Mouse (Mus musculus): ENCODE results near the gene Rapgef2. TPM values are rescaled to one million over a fixed set of nuclear protein-coding genes. Genes with fewer than 3 reads are reported as not detected.

The Rapgef2 gene
- polyA plus RNA-seq, 1 experiment from 2014 or later: 7.3 TPM

- no peak overlapping the region for H3K27ac ChIP-seq (replicated peaks)
- H3K9ac ChIP-seq: no peak overlapping the region
- no peaks in the 10 kb centered on the region for H3K36me3 ChIP-seq
- no peak overlapping the region for H3K4me3 ChIP-seq (replicated peaks)
- no peak for ATAC-seq (ENCODE audit: insufficient number of reproducible peaks, low FRiP score, low TSS enrichment, low read depth)
- H3K4me2 ChIP-seq (replicated peaks): no peak overlapping the region
- peaks cover 38% of the 10 kb centered on the region for H3K4me1 ChIP-seq
- 41% methylated on average over 9 of the region's 9 CpGs for WGBS
- H3K27me3 ChIP-seq: no peaks in the 10 kb centered on the region
- H3K9me3 ChIP-seq (replicated peaks): no peaks in the 10 kb centered on the region
Observed at GRCm38 (mm10) chr3:79221296-79222191, 64.8 kb downstream of the Rapgef2 start.

DNA sequence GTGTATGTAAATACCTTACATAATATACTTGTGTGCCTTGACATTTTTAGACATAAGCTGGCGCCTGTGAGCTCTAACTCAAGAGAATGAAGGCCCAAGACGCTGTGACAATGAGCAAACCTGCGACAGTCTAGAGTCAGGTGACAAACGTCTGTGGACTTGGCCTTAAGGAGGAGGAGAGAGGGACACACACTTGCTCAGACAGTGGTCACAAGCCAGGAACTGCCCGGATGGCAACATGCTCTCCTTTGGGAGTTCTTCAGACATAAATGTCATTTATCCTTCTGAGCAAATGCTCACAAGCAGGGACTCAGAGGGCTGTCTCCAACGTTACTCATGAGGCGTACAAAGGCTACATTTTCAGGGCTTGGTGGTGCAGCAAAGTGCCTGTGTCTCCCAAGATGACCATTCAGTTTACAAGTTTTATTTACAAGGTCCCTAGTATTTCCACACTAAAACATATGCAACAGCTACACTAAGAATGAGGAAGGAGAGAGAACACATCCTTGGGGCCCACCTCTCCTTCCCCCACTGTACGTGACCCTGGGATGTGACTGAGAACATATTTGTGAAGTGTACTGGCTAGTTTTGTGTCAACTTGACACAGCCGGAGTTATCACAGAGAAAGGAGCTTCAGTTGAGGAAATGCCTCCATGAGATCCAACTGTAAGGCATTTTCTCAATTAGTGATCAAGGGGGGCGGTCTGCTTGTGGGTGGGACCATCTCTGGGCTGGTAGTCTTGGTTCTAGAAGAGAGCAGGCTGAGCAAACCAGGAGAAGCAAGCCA is 67.0 kb downstream of the Rapgef2 start:
- no peaks in the 10 kb centered on the region for H3K27me3 ChIP-seq
- no peaks in the 10 kb centered on the region for H3K36me3 ChIP-seq
- H3K9ac ChIP-seq: no peak overlapping the region
- H3K4me2 ChIP-seq (replicated peaks): no peak overlapping the region
- peaks cover 35% of the 10 kb centered on the region for H3K4me1 ChIP-seq
- H3K4me3 ChIP-seq (replicated peaks): no peak overlapping the region
- 53% methylated on average over 10 of the region's 10 CpGs for WGBS
- no peaks in the 10 kb centered on the region for H3K9me3 ChIP-seq (replicated peaks)
- no peak for ATAC-seq (ENCODE audit: insufficient number of reproducible peaks, low FRiP score, low TSS enrichment, low read depth)
- 0 out of 2 replicates have a peak overlapping the region, but pooled peaks have one; percentile 5 for H3K27ac ChIP-seq (replicated peaks)

- Histone ChIP-seq H3K4me2 (replicated peaks) (no peak overlapping the region), H3K27me3 (no peaks in the 10 kb centered on the region), H3K9me3 (replicated peaks) (no peaks in the 10 kb centered on the region), H3K36me3 (no peaks in the 10 kb centered on the region), H3K4me3 (replicated peaks) (no peak overlapping the region), H3K27ac (replicated peaks) (peak overlapping the region; percentile 39; the same call in 1 of the 2 replicates), H3K9ac (no peak overlapping the region), H3K4me1 (peaks cover 35% of the 10 kb centered on the region)
- WGBS: 33% methylated on average over 4 of the region's 4 CpGs
- no peak for ATAC-seq (ENCODE audit: insufficient number of reproducible peaks, low FRiP score, low TSS enrichment, low read depth)
Observed at GRCm38 (mm10) chr3:79218566-79219051, 67.7 kb downstream of the Rapgef2 start.

DNA sequence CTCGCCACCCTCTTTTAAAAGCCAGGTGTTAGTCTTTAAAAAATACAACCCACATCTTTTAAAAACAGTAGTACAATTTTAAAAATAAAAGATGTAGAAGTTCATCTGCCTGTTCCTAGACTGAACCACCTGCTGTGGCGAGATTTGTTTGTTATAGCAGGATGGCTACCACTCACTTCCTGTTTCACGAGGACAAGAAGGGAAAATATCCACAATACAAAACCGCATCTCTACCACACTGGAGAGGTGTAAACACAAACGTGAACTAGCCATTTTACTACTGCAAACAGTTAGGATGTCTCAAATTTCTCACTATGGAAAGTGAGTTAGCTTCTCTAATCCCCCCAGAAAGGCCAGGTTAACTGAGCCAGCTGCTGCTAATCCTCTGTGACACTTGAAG is 76.1 kb downstream of the Rapgef2 start:
- Histone ChIP-seq H3K27me3 (no peaks in the 10 kb centered on the region), H3K9me3 (replicated peaks) (no peaks in the 10 kb centered on the region), H3K36me3 (no peaks in the 10 kb centered on the region), H3K9ac (no peak overlapping the region), H3K4me1 (no peaks in the 10 kb centered on the region), H3K4me3 (replicated peaks) (no peak overlapping the region), H3K4me2 (replicated peaks) (no peak overlapping the region), H3K27ac (replicated peaks) (no peak overlapping the region)
- WGBS: 59% methylated on average over 5 of the region's 5 CpGs
- no peak for ATAC-seq (ENCODE audit: insufficient number of reproducible peaks, low FRiP score, low TSS enrichment, low read depth)

DNA sequence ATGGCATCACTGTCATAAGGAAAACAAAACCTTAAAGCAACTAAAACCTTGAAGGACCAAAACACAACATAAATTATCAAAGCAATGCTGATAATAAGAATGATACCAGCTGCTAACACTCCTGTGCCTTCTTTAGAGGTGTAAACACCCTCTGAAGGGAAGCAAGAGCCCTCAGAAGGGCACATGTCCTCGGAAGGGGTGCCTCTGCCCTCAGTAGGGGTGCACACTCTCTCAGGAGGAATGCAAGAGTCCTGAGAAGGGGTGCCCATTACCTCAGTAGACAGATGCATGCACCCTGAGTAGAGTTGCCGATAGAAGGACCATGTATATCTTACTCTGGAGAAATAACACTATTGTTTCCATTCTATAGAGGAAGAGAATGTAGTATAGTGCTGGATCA is 79.1 kb downstream of the Rapgef2 start:
- H3K4me3 ChIP-seq (replicated peaks): no peak overlapping the region

GRCm38 (mm10) chr3:79206524-79206923 is 79.8 kb downstream of the Rapgef2 start:
- Histone ChIP-seq H3K4me1 (peaks cover 11% of the 10 kb centered on the region), H3K9ac (no peak overlapping the region), H3K4me3 (replicated peaks) (no peak overlapping the region), H3K27ac (replicated peaks) (no peak overlapping the region), H3K36me3 (no peaks in the 10 kb centered on the region), H3K27me3 (no peaks in the 10 kb centered on the region), H3K4me2 (replicated peaks) (no peak overlapping the region), H3K9me3 (replicated peaks) (no peaks in the 10 kb centered on the region)
- 97% methylated on average over 7 of the region's 7 CpGs for WGBS
- ATAC-seq (ENCODE audit: insufficient number of reproducible peaks, low FRiP score, low TSS enrichment, low read depth): no peak

More for the DNA sequence above, 79.1 kb downstream of the Rapgef2 start:
- Histone ChIP-seq H3K4me1 (peaks cover 10% of the 10 kb centered on the region), H3K36me3 (no peaks in the 10 kb centered on the region), H3K27me3 (no peaks in the 10 kb centered on the region), H3K27ac (replicated peaks) (no peak overlapping the region), H3K4me2 (replicated peaks) (no peak overlapping the region), H3K9me3 (replicated peaks) (no peaks in the 10 kb centered on the region), H3K9ac (no peak overlapping the region)
- ATAC-seq (ENCODE audit: insufficient number of reproducible peaks, low FRiP score, low TSS enrichment, low read depth): no peak
- 94% methylated on average over 2 of the region's 2 CpGs for WGBS

- H3K4me2 ChIP-seq (replicated peaks): no peak overlapping the region
- H3K4me3 ChIP-seq (replicated peaks): no peak overlapping the region
- 66% methylated on average over 4 of the region's 4 CpGs for WGBS
- no peak overlapping the region for H3K9ac ChIP-seq
- no peaks in the 10 kb centered on the region for H3K27me3 ChIP-seq
- H3K9me3 ChIP-seq (replicated peaks): no peaks in the 10 kb centered on the region
- peaks cover 11% of the 10 kb centered on the region for H3K4me1 ChIP-seq
- no peaks in the 10 kb centered on the region for H3K36me3 ChIP-seq
- no peak overlapping the region for H3K27ac ChIP-seq (replicated peaks)
- no peak for ATAC-seq (ENCODE audit: insufficient number of reproducible peaks, low FRiP score, low TSS enrichment, low read depth)
Observed at GRCm38 (mm10) chr3:79205981-79206380, 80.3 kb downstream of the Rapgef2 start.

- H3K36me3 ChIP-seq: no peaks in the 10 kb centered on the region
- peak overlapping the region; percentile 28; the same call in 1 of the 2 replicates for H3K27ac ChIP-seq (replicated peaks)
- no peak overlapping the region for H3K9ac ChIP-seq
- ATAC-seq (ENCODE audit: insufficient number of reproducible peaks, low FRiP score, low TSS enrichment, low read depth): no peak
- peaks cover 11% of the 10 kb centered on the region for H3K4me1 ChIP-seq
- H3K4me3 ChIP-seq (replicated peaks): no peak overlapping the region
- no peak overlapping the region for H3K4me2 ChIP-seq (replicated peaks)
- no peaks in the 10 kb centered on the region for H3K9me3 ChIP-seq (replicated peaks)
- 16% methylated on average over 3 of the region's 3 CpGs for WGBS
- H3K27me3 ChIP-seq: no peaks in the 10 kb centered on the region
Observed at GRCm38 (mm10) chr3:79205112-79205511, 81.2 kb downstream of the Rapgef2 start.

DNA sequence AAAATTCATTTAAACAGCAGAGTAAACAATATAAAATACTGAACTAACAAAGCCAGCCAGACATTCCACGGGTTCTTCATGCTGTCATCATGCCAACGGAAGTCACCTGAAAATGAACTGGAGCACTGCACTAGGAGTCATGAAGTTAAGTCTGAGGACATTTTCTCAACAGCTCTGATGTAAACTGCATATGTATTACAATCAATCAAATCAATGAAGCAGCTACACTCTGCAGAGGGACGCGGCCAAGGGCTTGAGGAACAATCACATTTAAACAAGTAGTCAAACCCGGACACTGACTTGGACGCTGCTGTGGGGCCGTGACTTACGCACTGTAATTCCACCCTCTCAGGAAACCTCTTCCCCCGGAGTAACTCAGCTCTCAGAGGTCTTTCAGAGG is 82.1 kb downstream of the Rapgef2 start:
- no peaks in the 10 kb centered on the region for H3K9me3 ChIP-seq (replicated peaks)
- no peaks in the 10 kb centered on the region for H3K36me3 ChIP-seq
- WGBS: 78% methylated on average over 9 of the region's 9 CpGs
- H3K27ac ChIP-seq (replicated peaks): no peak overlapping the region
- H3K9ac ChIP-seq: no peak overlapping the region
- H3K4me3 ChIP-seq (replicated peaks): no peak overlapping the region
- H3K4me1 ChIP-seq: peaks cover 11% of the 10 kb centered on the region
- no peak overlapping the region for H3K4me2 ChIP-seq (replicated peaks)
- H3K27me3 ChIP-seq: no peaks in the 10 kb centered on the region
- no peak for ATAC-seq (ENCODE audit: insufficient number of reproducible peaks, low FRiP score, low TSS enrichment, low read depth)

DNA sequence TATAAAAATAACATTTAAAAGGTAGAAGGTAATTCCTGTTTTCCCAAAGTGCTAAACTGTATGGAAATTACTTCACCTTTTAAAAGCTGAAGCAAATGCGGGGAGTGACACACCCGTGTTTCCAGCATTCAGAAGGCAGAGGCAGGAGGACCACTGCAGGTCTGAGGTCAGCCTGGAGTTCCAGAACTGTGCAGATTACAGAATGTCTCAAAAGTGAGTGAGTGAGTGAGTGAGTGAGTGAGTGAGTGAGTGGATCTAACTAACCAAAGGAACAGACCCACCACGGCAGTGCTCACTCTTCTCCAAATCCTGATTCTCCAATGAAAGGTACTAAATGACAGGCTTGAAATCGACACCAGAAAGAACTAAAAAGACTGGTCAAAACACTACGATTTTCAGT is 82.5 kb downstream of the Rapgef2 start:
- H3K27me3 ChIP-seq: no peaks in the 10 kb centered on the region
- no peak overlapping the region for H3K27ac ChIP-seq (replicated peaks)
- no peaks in the 10 kb centered on the region for H3K9me3 ChIP-seq (replicated peaks)
- peaks cover 11% of the 10 kb centered on the region for H3K4me1 ChIP-seq
- H3K36me3 ChIP-seq: no peaks in the 10 kb centered on the region
- H3K9ac ChIP-seq: no peak overlapping the region
- no peak overlapping the region for H3K4me3 ChIP-seq (replicated peaks)
- ATAC-seq (ENCODE audit: insufficient number of reproducible peaks, low FRiP score, low TSS enrichment, low read depth): no peak
- 77% methylated on average over 5 of the region's 5 CpGs for WGBS
- no peak overlapping the region for H3K4me2 ChIP-seq (replicated peaks)

GRCm38 (mm10) chr3:79203178-79203577 is 83.1 kb downstream of the Rapgef2 start:
- no peaks in the 10 kb centered on the region for H3K36me3 ChIP-seq
- H3K9me3 ChIP-seq (replicated peaks): no peaks in the 10 kb centered on the region
- no peak overlapping the region for H3K9ac ChIP-seq
- no peaks in the 10 kb centered on the region for H3K27me3 ChIP-seq
- no peak overlapping the region for H3K27ac ChIP-seq (replicated peaks)
- no peak overlapping the region for H3K4me2 ChIP-seq (replicated peaks)
- peaks cover 11% of the 10 kb centered on the region for H3K4me1 ChIP-seq
- 33% methylated on average over 3 of the region's 3 CpGs for WGBS
- no peak overlapping the region for H3K4me3 ChIP-seq (replicated peaks)
- ATAC-seq (ENCODE audit: insufficient number of reproducible peaks, low FRiP score, low TSS enrichment, low read depth): no peak
